Mouse (Mus musculus) stomach, postnatal 0 days (tissue): Measurements from ENCODE around the gene Edn1.

Experiments
- CTCF ChIP-seq: IDR thresholded peaks from 2 replicates; pipeline ENCODE4 v1.5.1; 2016; ENCODE audit warnings: antibody characterized with exemption, low read depth, mild to moderate bottlenecking, moderate library complexity
- EP300 ChIP-seq: optimal IDR thresholded peaks from 2 replicates; pipeline ENCODE3; 2016; ENCODE audit warnings: antibody characterized with exemption

DNA sequence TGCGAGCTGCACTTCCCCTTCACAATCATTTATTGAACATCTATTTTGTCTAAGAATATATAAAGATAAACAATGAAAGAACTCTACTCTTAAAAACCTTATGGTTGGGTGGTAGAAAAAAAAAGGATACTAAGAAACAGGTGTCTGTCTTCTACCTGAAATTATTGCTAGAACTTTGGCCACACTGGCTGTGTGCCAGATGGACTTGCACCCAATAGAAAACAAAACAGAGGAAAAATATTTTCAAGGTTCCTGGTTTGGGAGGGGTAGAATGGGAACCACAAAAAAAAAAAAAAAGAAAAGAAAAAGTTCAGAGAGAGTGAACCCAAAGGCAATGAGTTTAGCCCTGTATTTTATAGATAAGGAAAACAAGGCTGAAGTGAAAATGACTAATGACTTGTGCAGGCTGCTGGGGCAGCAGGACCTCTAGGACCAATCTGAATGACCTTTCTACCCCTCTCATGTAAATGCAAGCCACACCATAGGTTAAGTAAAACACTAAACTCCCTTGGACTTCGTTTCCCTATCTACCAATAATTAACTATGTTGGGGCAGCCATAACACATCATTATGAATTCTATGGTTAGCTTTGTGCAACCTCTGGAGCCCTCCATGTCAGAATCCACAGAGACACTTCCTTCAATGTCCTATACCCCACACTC, 40.7 kb downstream of the Edn1 start:
- no peak for TF ChIP-seq CTCF
- no peak for TF ChIP-seq EP300
